Mouse (Mus musculus): ENCODE results near the gene Timm29. TPM values are rescaled to one million over a fixed set of nuclear protein-coding genes. Genes with fewer than 3 reads are reported as not detected.
A peak's percentile ranks its signal among the peaks of the same experiment; 100 is the strongest.
"Not testable (repeated sequence)": the region's sequence is repeated elsewhere in the genome, so short reads cannot be mapped to it uniquely, and the experiment has no call there.

The Timm29 gene
- total RNA-seq, 2 experiments from 2014 or later: 53.7 to 54.6 TPM

GRCm38 (mm10) chr9:21576286-21576685 is 16.2 kb upstream of the Timm29 start:
- no peak for DNase-seq (ENCODE audit: low spot score in 2 of 2)

DNA sequence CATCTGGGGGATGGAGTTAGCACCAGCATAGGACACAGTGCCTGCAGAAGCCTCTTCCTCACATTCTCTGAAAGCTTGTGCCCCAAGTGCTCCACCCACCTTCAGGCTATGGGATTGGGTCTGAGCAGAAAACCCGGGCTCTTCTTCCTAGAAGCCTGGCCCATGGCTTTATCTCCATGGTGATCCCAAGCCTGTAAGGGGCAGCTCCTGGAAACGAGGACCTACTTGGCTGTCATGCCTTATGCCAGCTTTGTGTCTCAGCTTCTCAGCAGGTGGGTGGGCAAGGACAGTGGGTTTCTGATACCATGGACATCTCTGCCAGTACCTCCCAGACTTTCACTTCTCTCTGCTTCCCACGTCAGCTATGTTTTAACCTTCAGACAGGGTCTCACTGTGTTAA is 14.3 kb upstream of the Timm29 start:
- DNase-seq (ENCODE audit: low spot score in 2 of 2): no peak

GRCm38 (mm10) chr9:21585401-21585800 is 7.1 kb upstream of the Timm29 start:
- no peak for DNase-seq (ENCODE audit: low spot score in 2 of 2)

DNA sequence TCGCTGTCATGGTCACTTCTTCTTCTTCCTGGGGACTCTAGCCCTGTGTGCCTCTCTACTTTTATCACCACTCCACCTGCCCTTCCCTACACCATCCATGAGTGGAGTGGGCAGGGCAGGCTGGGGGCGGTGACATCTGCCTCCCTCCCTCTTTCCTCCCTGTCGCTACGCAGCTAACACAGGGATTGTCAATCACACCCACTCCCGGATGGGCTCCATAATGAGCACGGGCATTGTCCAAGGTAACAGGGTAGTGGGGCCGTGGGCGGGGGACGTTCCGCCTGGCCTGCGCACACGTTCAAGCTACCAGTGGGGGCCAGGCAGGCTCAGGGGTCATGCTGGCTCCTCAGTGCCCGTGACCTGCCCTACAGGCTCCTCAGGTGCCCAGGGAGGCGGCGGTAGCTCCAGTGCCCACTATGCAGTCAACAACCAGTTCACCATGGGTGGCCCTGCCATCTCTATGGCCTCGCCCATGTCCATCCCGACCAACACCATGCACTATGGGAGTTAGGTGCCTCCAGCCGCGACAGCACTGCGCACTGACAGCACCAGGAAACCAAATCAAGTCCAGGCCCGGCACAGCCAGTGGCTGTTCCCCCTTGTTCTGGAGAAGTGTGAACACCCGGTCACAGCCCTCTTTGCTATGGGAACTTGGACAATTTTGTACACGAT is 4.7 kb upstream of the Timm29 start:
- DNase-seq (ENCODE audit: low spot score in 2 of 2): no peak

- DNase-seq (ENCODE audit: low spot score in 2 of 2): no peak
Observed at GRCm38 (mm10) chr9:21588350-21588749, 4.2 kb upstream of the Timm29 start.

DNA sequence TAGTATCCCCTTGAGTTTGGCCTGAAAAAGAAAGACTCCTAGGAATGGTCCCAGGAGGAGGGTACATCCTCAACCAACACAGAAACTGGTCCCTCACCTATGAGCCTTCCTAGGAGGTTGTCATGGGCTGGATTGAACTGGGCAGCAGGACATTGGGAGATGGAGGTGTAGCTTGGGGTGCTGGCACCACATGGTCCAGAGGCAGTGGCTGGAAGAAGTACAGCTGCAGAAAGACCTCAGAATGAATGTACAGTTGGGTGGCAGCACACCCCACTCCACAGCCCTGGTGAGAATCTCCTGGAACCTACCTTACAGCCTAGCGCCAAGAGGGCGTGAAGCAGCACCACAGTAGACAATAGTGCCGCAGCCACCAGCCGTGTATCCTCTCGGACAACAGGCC is 3.0 kb upstream of the Timm29 start:
- DNase-seq (ENCODE audit: low spot score in 2 of 2): no peak

DNA sequence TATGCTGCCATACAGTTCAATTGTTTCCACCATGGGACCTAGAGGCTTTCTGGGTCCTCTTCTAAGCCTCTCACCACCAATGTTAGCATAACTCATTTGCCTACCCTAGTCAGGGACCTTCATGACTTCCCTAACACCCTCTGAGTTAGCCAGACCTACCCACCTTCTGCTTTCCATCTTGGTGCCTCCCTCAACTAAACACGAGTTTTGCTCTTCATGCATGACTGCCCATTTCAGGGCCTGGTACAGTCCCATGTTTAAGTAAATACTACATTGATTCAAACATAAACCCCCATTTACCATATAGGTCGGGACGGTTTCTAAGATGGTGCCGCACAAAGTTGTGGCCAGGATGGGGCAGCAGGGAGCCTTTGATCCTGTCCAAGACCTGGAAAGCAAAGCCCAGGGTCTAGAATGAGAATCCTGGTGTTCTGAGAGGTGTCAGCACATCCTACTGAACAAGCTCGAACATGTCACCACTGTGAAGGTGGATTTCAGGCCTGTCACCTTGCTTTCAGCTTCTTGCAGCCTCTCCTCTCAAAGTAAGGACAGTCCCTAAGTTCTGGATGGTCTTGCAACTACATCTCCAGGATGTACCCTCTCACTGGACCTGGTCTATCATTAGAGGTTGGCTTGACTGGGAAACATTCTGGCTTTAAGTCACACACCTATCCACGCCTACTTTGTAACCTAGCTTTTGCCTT is 1.2 kb upstream of the Timm29 start:
- no peak for DNase-seq (ENCODE audit: low spot score in 2 of 2)

- no peak for DNase-seq (ENCODE audit: low spot score in 2 of 2)
Observed at GRCm38 (mm10) chr9:21591831-21592702, 455 bp upstream of the Timm29 start.

- peak; percentile 62 to 68 for DNase-seq (ENCODE audit: low spot score in 2 of 2)
Observed at GRCm38 (mm10) chr9:21593122-21593721, 700 bp downstream of the Timm29 start.

DNA sequence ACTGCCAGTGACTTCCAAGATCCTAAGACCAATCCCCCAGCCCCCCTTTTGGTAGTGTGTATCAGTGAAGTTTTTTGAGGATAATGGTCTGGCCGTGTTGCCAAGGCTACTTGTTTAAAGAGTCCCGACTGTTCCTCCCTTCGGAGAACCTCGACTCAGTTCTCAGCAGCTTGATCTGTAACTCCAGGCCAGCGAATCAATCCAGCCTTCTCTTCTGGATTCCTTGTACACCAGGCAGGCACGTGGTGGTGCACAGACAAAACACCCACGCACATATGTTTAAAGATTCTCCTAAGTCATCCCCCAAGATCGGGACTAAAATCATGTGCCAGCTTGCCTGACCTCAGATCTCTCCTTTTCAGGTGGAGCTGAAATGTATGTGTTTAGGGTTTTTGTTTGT is 1.8 kb downstream of the Timm29 start:
- DNase-seq (ENCODE audit: low spot score in 2 of 2): not testable (repeated sequence)

DNA sequence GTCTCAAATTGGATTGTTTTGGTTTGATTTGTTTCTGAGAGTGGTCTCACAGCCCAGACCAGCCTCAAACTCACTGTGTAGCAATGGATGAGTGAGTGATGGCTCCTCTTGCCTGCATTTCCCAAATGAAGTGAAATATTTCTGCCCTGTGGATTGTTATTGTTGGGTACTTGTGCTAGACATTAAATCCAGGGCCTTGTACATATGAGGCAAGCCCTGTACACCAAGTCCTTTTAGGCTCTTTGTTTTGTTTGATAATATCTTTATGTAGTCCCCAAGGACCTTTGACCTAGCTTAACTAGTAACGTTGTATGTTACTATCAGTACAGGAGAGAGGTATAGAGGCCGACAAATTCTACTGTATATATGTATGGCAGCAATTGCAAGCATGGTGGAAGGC is 2.3 kb downstream of the Timm29 start:
- no peak for DNase-seq (ENCODE audit: low spot score in 2 of 2)

- no peak for DNase-seq (ENCODE audit: low spot score in 2 of 2)
Observed at GRCm38 (mm10) chr9:21598198-21598597, 5.7 kb downstream of the Timm29 start.

- DNase-seq (ENCODE audit: low spot score in 2 of 2): no peak
Observed at GRCm38 (mm10) chr9:21600186-21600585, 7.7 kb downstream of the Timm29 start.

DNA sequence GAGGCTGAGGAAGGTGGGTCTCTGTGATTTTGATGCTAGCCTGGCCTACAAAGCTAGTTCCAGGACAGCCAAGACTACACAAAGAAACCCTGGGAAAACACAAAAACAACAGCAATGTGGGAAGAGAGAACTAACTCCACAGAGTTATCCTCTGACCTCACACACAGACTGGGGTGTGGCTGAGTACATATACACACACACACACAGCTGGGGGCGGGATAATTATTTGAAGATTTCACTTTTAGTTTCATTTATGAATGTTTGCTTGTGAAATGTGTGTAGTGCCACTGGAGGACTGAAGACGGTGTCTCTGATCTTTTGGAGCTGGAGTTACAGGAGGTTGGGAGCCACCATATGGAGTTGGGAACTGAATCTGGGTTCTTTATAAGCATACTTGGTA is 8.6 kb downstream of the Timm29 start:
- no peak for DNase-seq (ENCODE audit: low spot score in 2 of 2)

- DNase-seq (ENCODE audit: low spot score in 2 of 2): peak; percentile 72 to 75
Observed at GRCm38 (mm10) chr9:21601722-21602399, 9.3 kb downstream of the Timm29 start.

DNA sequence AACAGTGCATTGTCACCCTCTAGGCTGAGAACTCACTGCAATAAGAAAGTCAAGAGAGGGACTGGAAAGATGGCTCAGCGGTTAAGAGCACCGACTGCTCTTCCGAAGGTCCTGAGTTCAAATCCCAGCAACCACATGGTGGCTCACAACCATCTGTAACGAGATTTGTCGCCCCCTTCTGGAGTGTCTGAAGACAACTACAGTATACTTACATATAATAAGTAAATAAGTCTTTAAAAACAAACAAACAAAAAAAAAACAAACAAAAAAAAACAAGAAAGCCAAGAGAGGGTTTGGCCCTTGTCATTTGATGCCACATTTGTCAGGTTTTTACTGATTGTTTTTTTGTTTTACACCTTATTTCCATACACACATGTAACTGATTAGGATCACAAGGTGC is 11.6 kb downstream of the Timm29 start:
- DNase-seq (ENCODE audit: low spot score in 2 of 2): no peak

DNA sequence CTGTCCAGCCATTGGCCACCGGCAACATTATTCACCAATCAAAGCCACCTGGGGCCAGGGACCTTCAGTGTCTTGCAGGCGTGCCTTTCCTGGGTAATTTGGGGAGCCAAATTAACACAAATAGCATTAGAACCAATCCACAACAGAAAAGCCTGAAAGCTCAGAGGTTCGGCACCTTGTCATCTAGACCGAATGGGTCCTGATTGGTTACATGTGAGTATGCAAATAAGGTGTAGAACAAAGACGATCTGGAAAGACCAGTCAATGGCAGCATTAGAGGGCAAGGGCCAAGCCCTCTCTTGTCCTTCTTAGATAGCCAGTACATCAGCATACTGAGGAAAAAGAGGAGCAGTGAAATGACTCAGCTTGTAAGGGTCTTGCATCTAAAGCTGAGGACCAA is 13.3 kb downstream of the Timm29 start:
- DNase-seq (ENCODE audit: low spot score in 2 of 2): no peak

DNA sequence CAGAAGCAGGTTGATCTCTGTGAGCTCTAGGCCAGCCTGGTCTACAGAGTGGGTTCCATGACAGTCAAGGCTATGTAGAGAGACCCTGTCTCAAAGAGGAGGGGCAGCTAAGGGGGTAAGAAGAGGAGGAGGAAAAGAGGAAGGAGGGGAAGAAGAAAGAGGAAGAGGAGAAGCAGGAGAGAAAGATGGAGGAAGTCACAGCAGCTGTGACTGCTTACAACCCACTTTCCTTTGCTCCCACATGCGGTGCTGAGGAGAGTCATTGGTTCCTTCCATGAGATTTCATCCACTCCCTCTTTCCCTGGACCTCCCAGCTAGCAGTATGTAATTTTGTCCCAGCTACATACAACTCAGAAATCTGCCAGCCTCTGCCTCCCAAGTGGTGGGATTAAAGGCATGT is 14.1 kb downstream of the Timm29 start:
- DNase-seq (ENCODE audit: low spot score in 2 of 2): no peak

DNA sequence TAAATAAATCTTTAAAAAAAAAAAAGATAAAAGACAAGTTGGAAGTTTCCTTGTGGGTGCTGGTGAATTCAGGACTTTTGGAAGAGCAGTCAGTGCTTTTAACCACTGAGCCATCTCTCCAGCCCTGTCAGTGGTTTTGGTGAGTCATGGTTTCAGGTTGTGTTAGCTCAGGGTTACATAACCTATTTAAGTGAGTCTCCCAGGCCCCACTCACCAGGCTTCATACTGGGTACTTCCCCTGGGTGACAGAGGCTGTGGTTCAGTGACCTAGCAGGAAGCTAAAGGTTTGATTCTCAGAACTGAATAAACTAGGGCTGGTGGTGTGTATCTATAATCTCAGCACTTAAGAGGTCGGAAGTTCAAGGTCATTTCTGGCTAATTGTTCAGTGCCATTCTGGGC is 17.3 kb downstream of the Timm29 start:
- no peak for DNase-seq (ENCODE audit: low spot score in 2 of 2)

DNA sequence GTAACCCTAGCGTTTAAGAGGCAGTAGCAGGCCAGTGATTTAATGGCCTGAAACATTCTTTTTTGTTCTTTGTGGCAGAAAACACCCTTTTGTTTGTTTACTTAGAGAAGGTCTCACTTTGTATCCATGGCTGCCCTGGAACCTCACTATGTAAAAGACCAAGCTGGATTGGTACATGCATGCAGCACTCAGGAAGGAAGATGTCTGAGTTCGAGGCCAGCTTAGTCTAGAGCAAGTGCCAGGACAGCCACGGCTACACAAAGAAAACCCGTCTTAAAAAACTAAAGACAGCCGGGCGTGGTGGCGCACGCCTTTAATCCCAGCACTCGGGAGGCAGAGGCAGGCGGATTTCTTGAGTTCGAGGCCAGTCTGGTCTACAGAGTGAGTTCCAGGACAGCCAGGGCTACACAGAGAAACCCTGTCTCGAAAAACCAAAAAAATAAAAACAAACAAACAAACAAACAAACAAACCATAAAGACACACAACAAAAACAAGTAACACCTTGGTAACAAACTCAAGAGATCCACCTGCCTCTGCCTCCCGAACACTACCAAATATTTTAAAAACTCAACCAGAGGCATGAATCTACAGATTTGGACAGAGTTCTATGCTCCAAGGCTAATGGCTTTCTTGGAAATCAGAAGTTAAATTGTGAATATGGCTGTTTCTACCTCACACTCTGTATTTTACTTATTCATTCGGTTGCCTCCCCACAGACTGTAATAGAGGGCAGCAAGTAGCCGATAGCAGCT is 22.5 kb downstream of the Timm29 start:
- no peak for DNase-seq (ENCODE audit: low spot score in 2 of 2)

Measured in layer of hippocampus, postnatal 10 days (tissue).